Mouse (Mus musculus): Measurements from ENCODE around the gene Gm21778. TPM values are rescaled to one million over a fixed set of nuclear protein-coding genes. Genes with fewer than 3 reads are reported as not detected.

Gene Gm21778
- not detected for polyA plus RNA-seq (2017; shearing (Covaris generic))

GRCm38 (mm10) chrY:5942160-5942559 lies at the start of gene Gm21778:
Gene Gm21778, plus strand, starts transcription at chrY:5942460.

Other genes with a start within 250 kb of the Gm21778 start
- not detected for gene Gm20914, start 216.5 kb upstream of the Gm21778 start, polyA plus RNA-seq (2017; shearing (Covaris generic))
- gene Gm28171, start 149.1 kb upstream of the Gm21778 start, polyA plus RNA-seq (2017; shearing (Covaris generic)): not detected

Data from naive thymus-derived CD4-positive, alpha-beta T cell, adult 5 months (primary cell).